Mouse (Mus musculus): ENCODE results near the gene Mlf1. TPM values are rescaled to one million over a fixed set of nuclear protein-coding genes. Genes with fewer than 3 reads are reported as not detected.

The Mlf1 gene
- 28.7 and 45.3 TPM in 2 replicates for polyA plus RNA-seq (2014; fragmentation: Nextera tagmentation; extraction: Ambion mirVana)

DNA sequence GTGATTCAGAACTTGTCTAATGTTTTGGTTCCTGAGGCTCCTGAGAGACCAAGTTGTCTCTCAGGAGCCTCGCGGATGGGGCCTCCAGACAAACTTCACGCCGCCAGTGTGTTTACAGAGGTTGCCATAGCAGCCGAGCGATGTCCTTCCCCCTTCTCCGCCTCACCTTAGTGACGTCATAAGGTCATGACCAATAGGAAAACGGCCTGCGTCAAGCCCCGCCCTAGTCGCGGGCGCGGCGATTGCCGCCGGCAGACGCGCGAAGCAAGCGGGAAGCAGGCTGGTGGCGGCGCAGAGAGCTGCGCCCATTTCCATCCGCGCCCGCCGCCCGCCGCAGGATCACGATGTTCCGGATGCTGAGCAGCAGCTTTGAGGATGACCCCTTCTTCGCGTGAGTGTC, at the start of gene Mlf1:
Gene Mlf1, plus strand, starts transcription at position 226 of the 400 bp plus-strand sequence.
- H3K27ac ChIP-seq: no peak within 1 kb of the TSS
- no peaks in the 10 kb centered on the region for H3K9me3 ChIP-seq (ENCODE audit: control insufficient read depth, low read length)
- WGBS: 0% methylated on average over 35 of the region's 35 CpGs
- H3K36me3 ChIP-seq (replicated peaks; ENCODE audit: control insufficient read depth, insufficient read depth): no peaks in the 10 kb centered on the region
- peak; percentile 99 for ATAC-seq (ENCODE audit: low FRiP score)
- peaks cover 17% of the 10 kb centered on the region for H3K27me3 ChIP-seq (ENCODE audit: control insufficient read depth, insufficient read depth, low read length)
- peak; percentile 97 for DNase-seq (ENCODE audit: low spot score)
- peak within 1 kb of the TSS; percentile 69 for H3K9ac ChIP-seq
- peak within 1 kb of the TSS; percentile 56 for H3K4me3 ChIP-seq (replicated peaks; ENCODE audit: low read length)
- H3K4me2 ChIP-seq (replicated peaks): peak within 1 kb of the TSS; percentile 87
- no peaks in the 10 kb centered on the region; the same call in 1 of the 2 replicates for H3K4me1 ChIP-seq (replicated peaks; ENCODE audit: control insufficient read depth, insufficient read depth, low read length)

DNA sequence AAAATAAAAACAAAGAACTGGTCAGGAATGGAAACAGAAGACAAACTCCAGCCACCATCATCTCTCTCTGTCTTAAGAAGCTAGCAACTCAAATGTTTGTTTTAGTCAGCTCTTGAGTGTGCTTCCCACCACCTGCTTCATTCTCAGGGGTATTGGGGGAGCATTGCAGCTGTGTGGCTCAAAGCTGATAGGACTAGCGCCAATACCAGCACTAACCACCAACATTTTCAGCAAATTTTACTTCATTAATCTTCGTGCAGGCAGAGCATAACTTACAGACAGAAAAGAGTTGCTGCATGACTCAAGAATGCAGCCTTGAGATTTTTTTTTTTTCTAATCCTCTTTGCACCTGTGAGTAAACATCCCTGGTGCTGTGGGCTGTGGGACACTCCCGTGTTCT, 34.3 kb upstream of the Mlf1 start:
- no peak overlapping the region for H3K27ac ChIP-seq
- peaks cover 5% of the 10 kb centered on the region for H3K4me1 ChIP-seq (replicated peaks; ENCODE audit: control insufficient read depth, insufficient read depth, low read length)
- ATAC-seq (ENCODE audit: low FRiP score): no peak
- 53% methylated on average over 3 of the region's 3 CpGs for WGBS
- no peak for DNase-seq (ENCODE audit: low spot score)
- H3K27me3 ChIP-seq (ENCODE audit: control insufficient read depth, insufficient read depth, low read length): no peaks in the 10 kb centered on the region
- no peak overlapping the region for H3K9ac ChIP-seq
- no peaks in the 10 kb centered on the region for H3K9me3 ChIP-seq (ENCODE audit: control insufficient read depth, low read length)
- H3K36me3 ChIP-seq (replicated peaks; ENCODE audit: control insufficient read depth, insufficient read depth): no peaks in the 10 kb centered on the region
- no peak overlapping the region for H3K4me3 ChIP-seq (replicated peaks; ENCODE audit: low read length)
- no peak overlapping the region for H3K4me2 ChIP-seq (replicated peaks)

DNA sequence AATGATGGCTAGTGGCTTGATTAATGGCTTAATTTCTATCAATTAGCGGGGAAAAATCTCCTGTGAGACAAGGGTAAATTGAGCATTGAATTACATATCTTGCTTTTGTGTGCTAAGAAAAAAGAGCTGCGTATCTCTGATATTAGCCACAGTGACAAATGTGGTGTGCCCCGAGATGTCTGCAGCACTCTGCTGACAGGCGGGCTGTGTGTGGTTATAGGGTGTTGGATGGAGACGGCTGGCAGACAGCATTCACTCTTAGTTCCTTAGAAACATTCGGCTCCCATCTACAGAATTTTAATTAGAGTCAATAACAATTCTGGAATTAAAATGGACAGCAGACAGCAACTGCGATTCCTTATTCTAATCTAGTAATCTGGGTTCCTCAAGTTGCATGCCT, 33.0 kb upstream of the Mlf1 start:
- Histone ChIP-seq H3K9me3 (ENCODE audit: control insufficient read depth, low read length) (no peaks in the 10 kb centered on the region), H3K27me3 (ENCODE audit: control insufficient read depth, insufficient read depth, low read length) (no peaks in the 10 kb centered on the region), H3K4me3 (replicated peaks; ENCODE audit: low read length) (no peak overlapping the region), H3K4me1 (replicated peaks; ENCODE audit: control insufficient read depth, insufficient read depth, low read length) (peaks cover 5% of the 10 kb centered on the region), H3K4me2 (replicated peaks) (no peak overlapping the region), H3K9ac (0 out of 2 replicates have a peak overlapping the region, but pooled peaks have one; percentile 20), H3K27ac (no peak overlapping the region), H3K36me3 (replicated peaks; ENCODE audit: control insufficient read depth, insufficient read depth) (no peaks in the 10 kb centered on the region)
- ATAC-seq (ENCODE audit: low FRiP score) (no peak), DNase-seq (ENCODE audit: low spot score) (no peak)
- WGBS: 32% methylated on average over 7 of the region's 7 CpGs

DNA sequence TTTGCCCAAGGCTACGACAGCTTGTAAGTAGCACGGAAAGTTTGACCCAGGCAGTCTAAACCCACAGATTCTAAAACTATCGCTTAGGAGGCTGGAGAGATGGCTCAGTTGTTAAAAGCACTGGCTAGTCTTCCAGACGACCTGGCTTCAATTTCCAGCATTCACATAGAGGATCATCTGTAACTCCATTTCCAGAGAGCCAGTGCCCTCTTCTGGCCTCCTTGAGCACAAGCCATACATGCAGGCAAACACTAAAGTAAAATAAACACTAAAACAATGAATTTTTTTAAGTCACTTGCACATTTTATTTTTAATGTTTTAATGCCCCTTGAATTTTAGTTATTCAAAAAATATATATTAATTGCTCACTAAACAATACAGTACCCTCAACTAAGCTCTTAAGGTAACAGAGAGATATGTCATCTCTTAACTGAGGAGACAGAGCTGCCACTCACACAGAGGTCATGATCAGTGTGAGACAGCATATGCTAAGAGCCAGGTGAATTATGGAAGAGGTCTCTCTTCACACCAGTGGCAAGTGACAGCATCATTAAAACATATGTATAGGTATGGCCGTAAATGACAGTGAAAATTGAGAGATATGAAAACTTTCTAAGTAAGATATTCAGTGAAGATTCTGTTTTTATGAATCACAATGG, 30.8 kb upstream of the Mlf1 start:
- Histone ChIP-seq H3K4me1 (replicated peaks; ENCODE audit: control insufficient read depth, insufficient read depth, low read length) (peaks cover 5% of the 10 kb centered on the region), H3K27me3 (ENCODE audit: control insufficient read depth, insufficient read depth, low read length) (no peaks in the 10 kb centered on the region), H3K4me2 (replicated peaks) (no peak overlapping the region), H3K9ac (no peak overlapping the region), H3K36me3 (replicated peaks; ENCODE audit: control insufficient read depth, insufficient read depth) (no peaks in the 10 kb centered on the region), H3K27ac (no peak overlapping the region), H3K9me3 (ENCODE audit: control insufficient read depth, low read length) (no peaks in the 10 kb centered on the region), H3K4me3 (replicated peaks; ENCODE audit: low read length) (no peak overlapping the region)
- no peak for ATAC-seq (ENCODE audit: low FRiP score)
- DNase-seq (ENCODE audit: low spot score): peak; percentile 61
- 63% methylated on average over 5 of the region's 5 CpGs for WGBS

DNA sequence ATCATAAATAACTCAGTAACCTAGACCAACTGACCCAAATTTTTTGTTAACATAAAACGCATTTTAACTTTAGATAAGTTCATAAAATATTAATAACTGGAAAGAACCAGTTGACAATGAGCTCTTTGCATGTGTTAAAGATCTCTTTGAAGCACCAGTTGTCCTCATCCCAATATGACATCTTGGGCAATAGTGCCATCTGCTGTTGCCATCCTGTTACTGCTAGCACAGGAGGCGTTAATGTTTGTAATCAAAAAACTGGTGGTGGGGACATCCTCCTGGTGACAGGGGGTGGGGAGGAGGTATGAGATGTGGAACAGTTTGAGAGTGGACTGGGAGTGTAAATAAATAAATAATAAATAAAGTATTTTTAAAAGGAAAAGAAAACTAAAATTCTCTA, 29.3 kb upstream of the Mlf1 start:
- peaks cover 5% of the 10 kb centered on the region for H3K4me1 ChIP-seq (replicated peaks; ENCODE audit: control insufficient read depth, insufficient read depth, low read length)
- H3K9ac ChIP-seq: no peak overlapping the region
- no peaks in the 10 kb centered on the region for H3K36me3 ChIP-seq (replicated peaks; ENCODE audit: control insufficient read depth, insufficient read depth)
- no peaks in the 10 kb centered on the region for H3K27me3 ChIP-seq (ENCODE audit: control insufficient read depth, insufficient read depth, low read length)
- WGBS: 11% methylated on average over 2 of the region's 2 CpGs
- no peak overlapping the region for H3K4me3 ChIP-seq (replicated peaks; ENCODE audit: low read length)
- DNase-seq (ENCODE audit: low spot score): peak; percentile 87
- H3K4me2 ChIP-seq (replicated peaks): no peak overlapping the region
- H3K9me3 ChIP-seq (ENCODE audit: control insufficient read depth, low read length): no peaks in the 10 kb centered on the region
- ATAC-seq (ENCODE audit: low FRiP score): peak; percentile 34; the same call in 1 of the 2 replicates
- H3K27ac ChIP-seq: no peak overlapping the region

DNA sequence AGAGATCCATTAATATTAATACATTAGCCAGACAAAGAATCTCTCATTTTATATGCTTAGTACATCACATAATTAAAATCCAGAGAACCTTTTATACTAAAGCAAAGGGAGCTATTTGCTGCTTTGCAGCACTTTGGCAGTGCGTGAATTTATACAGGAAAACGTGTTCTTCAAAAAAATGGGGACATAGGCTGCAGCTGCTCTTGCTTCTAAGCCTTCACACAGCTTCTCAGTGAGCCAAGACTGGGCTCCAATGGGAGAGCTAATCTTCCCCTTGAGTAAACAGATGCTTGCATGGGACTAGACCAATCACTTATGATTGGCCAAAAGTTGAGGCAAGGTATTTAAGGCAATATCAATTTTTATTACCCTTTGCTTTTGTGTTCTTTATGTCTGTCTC, 27.2 kb upstream of the Mlf1 start:
- ATAC-seq (ENCODE audit: low FRiP score) (no peak), DNase-seq (ENCODE audit: low spot score) (no peak)
- WGBS: 56% methylated on average over 2 of the region's 2 CpGs

DNA sequence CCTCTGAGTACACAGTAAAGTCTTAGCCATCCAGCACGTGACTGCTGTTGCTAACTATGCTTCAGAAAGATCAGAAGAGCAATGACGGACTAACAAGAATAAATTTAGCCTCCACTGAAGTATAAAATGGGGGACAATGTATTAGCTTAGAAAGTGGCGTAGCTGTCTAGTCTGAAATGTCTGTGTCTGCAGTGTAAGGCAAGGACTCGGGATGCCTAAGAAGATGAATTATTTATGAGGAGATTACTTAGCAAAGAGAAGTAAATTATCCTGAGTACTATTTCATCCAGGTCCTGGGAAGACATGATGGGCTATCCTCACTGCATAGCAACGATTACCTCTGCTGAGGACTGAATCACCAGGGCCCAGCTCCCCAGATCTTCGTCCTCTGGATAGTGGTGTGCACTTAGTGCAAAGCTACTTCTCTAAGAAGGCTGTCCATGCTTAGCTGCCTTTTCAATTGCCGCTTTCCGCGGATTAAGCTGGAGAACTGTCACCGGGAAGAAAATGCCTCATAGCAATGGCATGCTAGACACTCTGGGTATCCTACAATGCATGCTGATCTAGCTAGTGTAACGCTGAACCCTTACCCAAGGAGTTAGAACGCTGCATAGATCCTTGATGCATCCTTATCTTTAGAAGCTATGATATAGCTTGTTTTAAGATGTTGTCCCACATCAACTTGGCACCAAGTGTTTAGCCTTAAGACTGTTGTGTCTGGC, 22.3 kb upstream of the Mlf1 start:
- H3K27ac ChIP-seq: no peak overlapping the region
- no peaks in the 10 kb centered on the region for H3K27me3 ChIP-seq (ENCODE audit: control insufficient read depth, insufficient read depth, low read length)
- DNase-seq (ENCODE audit: low spot score) (no peak), ATAC-seq (ENCODE audit: low FRiP score) (0 out of 2 replicates have a peak, but pooled peaks have one; percentile 26)
- no peak overlapping the region for H3K4me2 ChIP-seq (replicated peaks)
- no peaks in the 10 kb centered on the region for H3K9me3 ChIP-seq (ENCODE audit: control insufficient read depth, low read length)
- no peaks in the 10 kb centered on the region for H3K36me3 ChIP-seq (replicated peaks; ENCODE audit: control insufficient read depth, insufficient read depth)
- WGBS: 56% methylated on average over 12 of the region's 12 CpGs
- H3K9ac ChIP-seq: no peak overlapping the region
- H3K4me1 ChIP-seq (replicated peaks; ENCODE audit: control insufficient read depth, insufficient read depth, low read length): no peaks in the 10 kb centered on the region
- no peak overlapping the region for H3K4me3 ChIP-seq (replicated peaks; ENCODE audit: low read length)

More for the DNA sequence above, 27.2 kb upstream of the Mlf1 start:
- H3K4me1 ChIP-seq (replicated peaks; ENCODE audit: control insufficient read depth, insufficient read depth, low read length): no peaks in the 10 kb centered on the region
- H3K9ac ChIP-seq: no peak overlapping the region
- no peak overlapping the region for H3K4me3 ChIP-seq (replicated peaks; ENCODE audit: low read length)
- H3K27me3 ChIP-seq (ENCODE audit: control insufficient read depth, insufficient read depth, low read length): no peaks in the 10 kb centered on the region
- H3K4me2 ChIP-seq (replicated peaks): no peak overlapping the region
- no peak overlapping the region for H3K27ac ChIP-seq
- H3K36me3 ChIP-seq (replicated peaks; ENCODE audit: control insufficient read depth, insufficient read depth): no peaks in the 10 kb centered on the region
- H3K9me3 ChIP-seq (ENCODE audit: control insufficient read depth, low read length): no peaks in the 10 kb centered on the region

DNA sequence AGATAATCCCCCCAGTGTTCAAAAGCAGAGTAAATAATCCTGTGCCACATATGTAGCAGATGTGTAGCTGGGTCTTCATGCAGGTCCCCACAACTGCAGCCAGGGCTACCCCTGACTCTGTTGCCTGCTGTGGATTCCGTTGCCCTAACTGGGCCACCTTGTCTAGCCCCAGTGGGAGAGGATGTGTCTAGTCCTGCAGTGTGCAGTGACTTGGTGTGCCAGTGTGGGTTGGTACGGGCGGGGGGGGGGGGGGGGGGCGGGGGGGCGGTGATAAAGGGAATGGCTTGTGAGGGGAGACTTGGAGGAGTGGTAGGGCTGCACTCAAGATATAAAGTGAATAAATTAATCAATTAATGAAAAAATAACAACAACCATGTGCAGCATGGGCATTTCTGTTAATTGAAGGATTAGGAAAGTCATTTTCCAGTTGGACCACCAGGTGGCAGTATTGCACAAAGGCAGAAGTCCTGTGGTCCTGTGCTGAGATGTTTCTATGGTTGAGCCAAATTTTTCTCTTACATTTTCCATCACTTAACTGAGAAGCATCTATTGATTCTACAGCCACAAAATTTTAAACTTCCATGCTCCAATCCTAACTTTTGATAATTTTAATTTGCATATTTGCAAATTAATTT, 21.7 kb upstream of the Mlf1 start:
- no peaks in the 10 kb centered on the region for H3K36me3 ChIP-seq (replicated peaks; ENCODE audit: control insufficient read depth, insufficient read depth)
- no peaks in the 10 kb centered on the region for H3K27me3 ChIP-seq (ENCODE audit: control insufficient read depth, insufficient read depth, low read length)
- no peak overlapping the region for H3K27ac ChIP-seq
- WGBS: 25% methylated on average over 4 of the region's 5 CpGs
- no peak overlapping the region for H3K4me2 ChIP-seq (replicated peaks)
- H3K4me3 ChIP-seq (replicated peaks; ENCODE audit: low read length): no peak overlapping the region
- no peak overlapping the region for H3K9ac ChIP-seq
- no peaks in the 10 kb centered on the region for H3K4me1 ChIP-seq (replicated peaks; ENCODE audit: control insufficient read depth, insufficient read depth, low read length)
- peak; percentile 57 for ATAC-seq (ENCODE audit: low FRiP score)
- peak; percentile 76 for DNase-seq (ENCODE audit: low spot score)
- no peaks in the 10 kb centered on the region for H3K9me3 ChIP-seq (ENCODE audit: control insufficient read depth, low read length)

DNA sequence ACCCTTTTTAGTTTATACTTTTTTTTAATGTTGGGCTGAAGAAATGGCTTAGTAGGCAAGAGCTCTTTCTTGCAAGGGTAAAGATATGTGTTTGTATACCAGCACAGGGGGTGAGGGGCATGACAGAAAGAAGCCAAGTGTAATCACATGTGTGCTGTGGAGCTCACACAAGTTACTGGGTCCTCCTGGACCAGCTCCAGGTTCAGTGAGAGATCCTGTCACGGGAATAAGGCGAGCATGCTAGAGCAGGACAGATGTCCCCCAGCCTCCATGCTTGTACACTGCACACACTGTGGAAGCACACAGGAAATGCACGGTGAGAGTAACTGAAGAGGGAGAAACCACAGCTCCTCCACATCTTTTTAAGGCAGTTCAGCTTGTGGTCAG, 21.1 kb upstream of the Mlf1 start:
- H3K36me3 ChIP-seq (replicated peaks; ENCODE audit: control insufficient read depth, insufficient read depth): no peaks in the 10 kb centered on the region
- DNase-seq (ENCODE audit: low spot score): no peak

More for the DNA sequence above, 21.1 kb upstream of the Mlf1 start:
- no peaks in the 10 kb centered on the region for H3K4me1 ChIP-seq (replicated peaks; ENCODE audit: control insufficient read depth, insufficient read depth, low read length)
- no peak overlapping the region for H3K4me2 ChIP-seq (replicated peaks)
- 86% methylated on average over 3 of the region's 3 CpGs for WGBS
- ATAC-seq (ENCODE audit: low FRiP score): peak; percentile 50; the same call in 1 of the 2 replicates
- no peak overlapping the region for H3K9ac ChIP-seq
- no peak overlapping the region for H3K27ac ChIP-seq
- no peaks in the 10 kb centered on the region for H3K27me3 ChIP-seq (ENCODE audit: control insufficient read depth, insufficient read depth, low read length)
- no peak overlapping the region for H3K4me3 ChIP-seq (replicated peaks; ENCODE audit: low read length)
- H3K9me3 ChIP-seq (ENCODE audit: control insufficient read depth, low read length): no peaks in the 10 kb centered on the region
